Mouse (Mus musculus): ENCODE data around the gene Vapb. TPM values are rescaled to one million over a fixed set of nuclear protein-coding genes. Genes with fewer than 3 reads are reported as not detected.

Vapb gene
- total and polyA plus RNA-seq, 3 experiments = 13.3 to 128 (median 113) TPM

- 78% methylated on average over 15 of the region's 15 CpGs for WGBS
- H3K4me3 ChIP-seq = no peak overlapping the region
- intact Hi-C loops (cut with DNase I) = no loop called here
These were observed 58.7 kb downstream of the Vapb start for GRCm38 (mm10) chr2:173795801-173796673.

GRCm38 (mm10) chr2:173796674-173796963, 59.3 kb downstream of the Vapb start:
- Histone ChIP-seq H3K4me3 (no peak overlapping the region), H3K4me1 (ENCODE audit: control insufficient read depth, insufficient read depth, low read length) (peaks cover 7% of the 10 kb centered on the region), H3K9ac (ENCODE audit: low read depth, low read length) (no peak overlapping the region), H3K79me2 (replicated peaks; ENCODE audit: control insufficient read depth, insufficient read depth, low read length) (no peaks in the 10 kb centered on the region), H3K27me3 (ENCODE audit: control insufficient read depth, insufficient read depth, low read length) (no peaks in the 10 kb centered on the region), H3K36me3 (ENCODE audit: control insufficient read depth, insufficient read depth, low read length) (no peaks in the 10 kb centered on the region), H3K27ac (no peak overlapping the region)
- intact Hi-C loops (cut with DNase I) = no loop called here
- DNase-seq = no peak
- 76% methylated on average over 4 of the region's 4 CpGs for WGBS
- TF ChIP-seq POLR2A (IDR thresholded peaks at IDR 0.05; ENCODE audit: insufficient read depth, low read depth, low read length) (no peak), EP300 (IDR thresholded peaks at IDR 0.05; ENCODE audit: insufficient read depth, low read depth, low read length) (no peak), CTCF (IDR thresholded peaks at IDR 0.05) (no peak)

More at GRCm38 (mm10) chr2:173795801-173796673, 58.7 kb downstream of the Vapb start:
- Histone ChIP-seq H3K27me3 (ENCODE audit: control insufficient read depth, insufficient read depth, low read length) (no peaks in the 10 kb centered on the region), H3K79me2 (replicated peaks; ENCODE audit: control insufficient read depth, insufficient read depth, low read length) (no peaks in the 10 kb centered on the region), H3K9ac (ENCODE audit: low read depth, low read length) (no peak overlapping the region), H3K4me1 (ENCODE audit: control insufficient read depth, insufficient read depth, low read length) (peaks cover 7% of the 10 kb centered on the region), H3K36me3 (ENCODE audit: control insufficient read depth, insufficient read depth, low read length) (no peaks in the 10 kb centered on the region), H3K27ac (no peak overlapping the region)
- TF ChIP-seq EP300 (IDR thresholded peaks at IDR 0.05; ENCODE audit: insufficient read depth, low read depth, low read length) (no peak), CTCF (IDR thresholded peaks at IDR 0.05) (no peak), POLR2A (IDR thresholded peaks at IDR 0.05; ENCODE audit: insufficient read depth, low read depth, low read length) (no peak)
- no peak for DNase-seq

- Histone ChIP-seq H3K4me1 (ENCODE audit: control insufficient read depth, insufficient read depth, low read length) (peaks cover 8% of the 10 kb centered on the region), H3K27me3 (ENCODE audit: control insufficient read depth, insufficient read depth, low read length) (no peaks in the 10 kb centered on the region), H3K27ac (no peak overlapping the region), H3K36me3 (ENCODE audit: control insufficient read depth, insufficient read depth, low read length) (no peaks in the 10 kb centered on the region), H3K4me3 (no peak overlapping the region), H3K9ac (ENCODE audit: low read depth, low read length) (no peak overlapping the region), H3K79me2 (replicated peaks; ENCODE audit: control insufficient read depth, insufficient read depth, low read length) (no peaks in the 10 kb centered on the region)
- intact Hi-C loops (cut with DNase I) = no loop called here
- WGBS = 89% methylated on average over 1 of the region's 1 CpGs
- TF ChIP-seq EP300 (IDR thresholded peaks at IDR 0.05; ENCODE audit: insufficient read depth, low read depth, low read length) (no peak), POLR2A (IDR thresholded peaks at IDR 0.05; ENCODE audit: insufficient read depth, low read depth, low read length) (no peak), CTCF (IDR thresholded peaks at IDR 0.05) (no peak)
- DNase-seq = no peak
These were observed 62.2 kb downstream of the Vapb start for GRCm38 (mm10) chr2:173799513-173799912.

DNA sequence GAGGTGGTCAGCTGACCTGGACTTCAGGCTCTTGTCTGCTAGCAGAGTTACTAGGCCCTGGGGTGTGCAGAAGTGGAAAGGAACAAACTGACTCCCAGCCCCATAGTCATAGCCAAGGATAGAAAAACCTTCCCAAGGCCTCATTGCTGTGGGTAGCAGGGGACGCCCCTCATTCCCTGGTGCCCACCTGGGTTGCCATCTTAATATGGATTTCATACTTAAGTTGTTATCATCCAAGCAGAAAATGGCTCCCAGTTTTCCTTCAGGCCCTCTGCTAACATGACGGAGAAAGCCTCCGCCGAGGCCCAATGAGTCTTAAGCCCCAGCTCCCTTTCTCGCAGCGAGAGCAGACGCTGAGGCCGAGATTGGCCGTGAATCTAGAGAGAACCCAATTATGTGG, 63.3 kb downstream of the Vapb start:
- Histone ChIP-seq H3K79me2 (replicated peaks; ENCODE audit: control insufficient read depth, insufficient read depth, low read length) (no peaks in the 10 kb centered on the region), H3K27me3 (ENCODE audit: control insufficient read depth, insufficient read depth, low read length) (no peaks in the 10 kb centered on the region), H3K27ac (no peak overlapping the region), H3K4me1 (ENCODE audit: control insufficient read depth, insufficient read depth, low read length) (peaks cover 3% of the 10 kb centered on the region), H3K9ac (ENCODE audit: low read depth, low read length) (no peak overlapping the region), H3K36me3 (ENCODE audit: control insufficient read depth, insufficient read depth, low read length) (no peaks in the 10 kb centered on the region), H3K4me3 (no peak overlapping the region)
- intact Hi-C loops (cut with DNase I) = no loop called here
- no peak for DNase-seq
- WGBS = 98% methylated on average over 9 of the region's 9 CpGs
- TF ChIP-seq POLR2A (IDR thresholded peaks at IDR 0.05; ENCODE audit: insufficient read depth, low read depth, low read length) (no peak), EP300 (IDR thresholded peaks at IDR 0.05; ENCODE audit: insufficient read depth, low read depth, low read length) (no peak), CTCF (IDR thresholded peaks at IDR 0.05) (no peak)

GRCm38 (mm10) chr2:173801405-173801876, 64.1 kb downstream of the Vapb start:
- intact Hi-C loops (cut with DNase I) = no loop called here
- H3K27me3 ChIP-seq (ENCODE audit: control insufficient read depth, insufficient read depth, low read length) = no peaks in the 10 kb centered on the region
- no peak overlapping the region for H3K9ac ChIP-seq (ENCODE audit: low read depth, low read length)
- DNase-seq = peak; percentile 60 to 65
- no peaks in the 10 kb centered on the region for H3K79me2 ChIP-seq (replicated peaks; ENCODE audit: control insufficient read depth, insufficient read depth, low read length)
- no peaks in the 10 kb centered on the region for H3K36me3 ChIP-seq (ENCODE audit: control insufficient read depth, insufficient read depth, low read length)
- TF ChIP-seq POLR2A (IDR thresholded peaks at IDR 0.05; ENCODE audit: insufficient read depth, low read depth, low read length) (no peak), EP300 (IDR thresholded peaks at IDR 0.05; ENCODE audit: insufficient read depth, low read depth, low read length) (no peak), CTCF (IDR thresholded peaks at IDR 0.05) (no peak)
- H3K27ac ChIP-seq = peak overlapping the region; percentile 16; the same call in 1 of the 2 replicates
- no peak overlapping the region for H3K4me3 ChIP-seq
- 43% methylated on average over 11 of the region's 11 CpGs for WGBS
- peaks cover 1% of the 10 kb centered on the region; the same call in 1 of the 2 replicates for H3K4me1 ChIP-seq (ENCODE audit: control insufficient read depth, insufficient read depth, low read length)

- Histone ChIP-seq H3K79me2 (replicated peaks; ENCODE audit: control insufficient read depth, insufficient read depth, low read length) (no peaks in the 10 kb centered on the region), H3K27me3 (ENCODE audit: control insufficient read depth, insufficient read depth, low read length) (no peaks in the 10 kb centered on the region), H3K9ac (ENCODE audit: low read depth, low read length) (no peak overlapping the region), H3K27ac (no peak overlapping the region), H3K36me3 (ENCODE audit: control insufficient read depth, insufficient read depth, low read length) (no peaks in the 10 kb centered on the region), H3K4me1 (ENCODE audit: control insufficient read depth, insufficient read depth, low read length) (peaks cover 1% of the 10 kb centered on the region; the same call in 1 of the 2 replicates), H3K4me3 (no peak overlapping the region)
- 71% methylated on average over 4 of the region's 4 CpGs for WGBS
- TF ChIP-seq POLR2A (IDR thresholded peaks at IDR 0.05; ENCODE audit: insufficient read depth, low read depth, low read length) (no peak), CTCF (IDR thresholded peaks at IDR 0.05) (no peak), EP300 (IDR thresholded peaks at IDR 0.05; ENCODE audit: insufficient read depth, low read depth, low read length) (no peak)
- intact Hi-C loops (cut with DNase I) = no loop called here
- DNase-seq = no peak
These were observed 64.9 kb downstream of the Vapb start for GRCm38 (mm10) chr2:173802176-173802575.
